Mouse (Mus musculus) heart, adult 18-20 months (tissue): ENCODE measurements around the gene Fnbp1. TPM values are rescaled to one million over a fixed set of nuclear protein-coding genes. Genes with fewer than 3 reads are reported as not detected.

ENCODE experiments used
- DNase-seq, 2 experiments: peaks; one replicate each; pipeline ENCODE4 v3.0.0; 2021 to 2022; ENCODE audit warnings: mixed read lengths in 1 of 2
- total RNA-seq, 2 experiments: library from RNA; stranded (reverse); gene quantifications; 2 replicates each; pipeline ENCODE4 v1.2.3; 2021

The Fnbp1 gene
- total RNA-seq, 2 experiments from 2014 or later: 52.3 to 62.0 TPM

GRCm38 (mm10) chr2:31151892-31152812, 10.3 kb upstream of the Fnbp1 start, which contains the start of gene Gpr107:
Gpr107 (plus strand) TSS chr2:31152316.
- DNase-seq: peak; percentile 90 to 91

GRCm38 (mm10) chr2:31150762-31151161, 9.0 kb upstream of the Fnbp1 start:
- no peak for DNase-seq

GRCm38 (mm10) chr2:31147054-31147453, 5.2 kb upstream of the Fnbp1 start:
- no peak for DNase-seq

GRCm38 (mm10) chr2:31144901-31145300, 3.1 kb upstream of the Fnbp1 start:
- no peak for DNase-seq

- DNase-seq: no peak
These were observed 2.2 kb upstream of the Fnbp1 start for GRCm38 (mm10) chr2:31143768-31144695.

DNA sequence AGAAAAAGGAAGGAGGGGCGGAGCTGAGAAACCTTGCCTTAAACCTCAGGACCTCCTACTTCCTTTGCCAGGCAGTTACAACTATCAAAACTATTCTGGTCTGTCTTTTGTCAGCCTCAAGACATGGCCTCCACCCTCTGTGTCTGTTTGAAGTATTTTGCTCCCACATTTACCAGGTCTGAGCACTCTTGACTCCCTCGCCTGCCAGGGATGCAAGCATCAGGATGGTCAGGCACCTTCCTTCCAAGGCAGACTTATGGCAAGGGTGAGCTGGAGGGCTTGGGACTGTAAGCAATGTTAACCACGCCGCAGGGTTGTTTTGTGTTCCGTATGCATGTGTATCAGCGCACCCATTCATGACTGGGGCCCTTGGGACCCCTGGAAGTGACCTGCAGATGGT, 1.5 kb upstream of the Fnbp1 start:
- DNase-seq: no peak

DNA sequence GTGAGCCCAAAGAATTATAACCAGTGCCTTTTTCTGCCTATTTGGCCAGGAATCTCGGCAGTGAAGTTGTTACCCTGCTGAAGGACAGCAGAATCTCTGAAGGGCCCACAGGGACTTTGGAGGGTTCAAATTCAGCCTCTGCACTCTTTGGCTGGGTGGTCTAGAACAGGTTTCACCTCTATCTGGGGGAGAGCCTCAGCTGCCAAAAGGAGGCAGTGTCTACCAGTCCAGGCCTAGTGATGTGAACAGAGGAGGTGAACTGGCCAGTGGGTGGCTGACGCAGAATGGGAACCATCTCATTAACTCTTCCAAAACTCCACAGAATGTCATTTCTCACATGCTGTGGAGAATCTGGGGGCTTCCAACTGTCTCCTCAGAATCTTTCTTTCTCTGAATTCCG, 697 bp upstream of the Fnbp1 start:
- peak in 1 of 2 experiments; percentile 48 for DNase-seq

GRCm38 (mm10) chr2:31141074-31141866, 538 bp downstream of the Fnbp1 start:
- DNase-seq: peak; percentile 47 to 70

DNA sequence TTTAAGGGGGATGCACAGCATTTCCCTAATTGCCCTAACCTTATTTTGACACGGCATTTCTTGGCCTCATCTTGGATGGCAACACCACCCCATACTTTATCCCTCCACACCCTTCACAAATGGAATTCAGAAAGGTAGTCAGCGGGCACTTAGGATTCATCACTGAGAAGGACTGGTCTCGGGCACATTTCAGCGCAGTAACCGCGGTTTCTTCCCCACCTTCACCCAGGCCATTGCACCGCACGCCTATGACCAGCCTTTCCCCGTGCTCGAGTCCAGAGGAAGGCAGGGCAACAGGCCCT, 1.1 kb downstream of the Fnbp1 start:
- no peak for DNase-seq

GRCm38 (mm10) chr2:31139991-31140771, 1.6 kb downstream of the Fnbp1 start:
- no peak for DNase-seq

- DNase-seq: no peak
These were observed 2.6 kb downstream of the Fnbp1 start for GRCm38 (mm10) chr2:31139174-31139632.

- DNase-seq: no peak
These were observed 4.7 kb downstream of the Fnbp1 start for GRCm38 (mm10) chr2:31137018-31137590.

DNA sequence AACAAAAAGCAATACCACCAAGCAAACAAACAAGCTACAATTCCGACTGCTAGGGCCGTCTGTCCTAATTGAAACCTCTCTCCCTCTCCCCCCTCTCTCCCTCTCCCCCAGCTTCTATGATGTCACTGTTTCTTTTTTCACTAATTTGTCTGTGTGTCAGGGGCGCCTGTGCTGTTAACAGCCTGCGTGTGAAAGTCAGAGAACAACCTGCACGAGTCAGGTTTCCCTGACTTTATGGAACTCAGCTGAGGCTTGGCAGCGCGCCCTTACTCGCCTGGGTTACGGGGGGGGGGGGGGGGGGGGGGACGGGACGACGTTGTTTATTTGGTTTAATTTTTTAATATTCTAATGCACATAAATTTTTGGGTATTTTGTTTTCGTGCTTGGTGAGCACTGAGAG, 5.5 kb downstream of the Fnbp1 start:
- no peak for DNase-seq

DNA sequence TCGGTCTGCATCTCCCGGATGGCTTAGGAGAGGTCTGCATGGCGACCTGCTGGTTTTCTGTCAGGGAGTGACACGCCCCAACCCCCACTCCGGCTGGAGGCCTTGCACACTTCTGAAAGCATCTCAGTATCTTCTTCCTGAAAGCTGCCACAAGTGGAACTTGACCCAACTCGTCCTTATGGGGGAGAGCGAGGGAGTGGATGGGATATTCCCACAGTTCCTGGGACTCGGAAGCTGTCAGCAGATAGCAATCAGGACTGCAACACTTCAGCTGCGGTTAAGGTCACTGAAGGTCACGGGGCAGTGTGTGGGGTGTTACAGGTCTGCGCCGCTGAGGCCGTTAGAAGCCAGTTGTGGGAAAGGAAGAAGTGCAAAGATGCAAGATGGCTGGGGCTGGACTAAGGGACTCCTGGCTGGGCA, 6.3 kb downstream of the Fnbp1 start:
- DNase-seq: no peak

- no peak for DNase-seq
These were observed 7.8 kb downstream of the Fnbp1 start for GRCm38 (mm10) chr2:31133981-31134380.

- DNase-seq: peak in 1 of 2 experiments; percentile 48
These were observed 9.1 kb downstream of the Fnbp1 start for GRCm38 (mm10) chr2:31132682-31133081.

- DNase-seq: no peak
These were observed 11.0 kb downstream of the Fnbp1 start for GRCm38 (mm10) chr2:31130815-31131299.

DNA sequence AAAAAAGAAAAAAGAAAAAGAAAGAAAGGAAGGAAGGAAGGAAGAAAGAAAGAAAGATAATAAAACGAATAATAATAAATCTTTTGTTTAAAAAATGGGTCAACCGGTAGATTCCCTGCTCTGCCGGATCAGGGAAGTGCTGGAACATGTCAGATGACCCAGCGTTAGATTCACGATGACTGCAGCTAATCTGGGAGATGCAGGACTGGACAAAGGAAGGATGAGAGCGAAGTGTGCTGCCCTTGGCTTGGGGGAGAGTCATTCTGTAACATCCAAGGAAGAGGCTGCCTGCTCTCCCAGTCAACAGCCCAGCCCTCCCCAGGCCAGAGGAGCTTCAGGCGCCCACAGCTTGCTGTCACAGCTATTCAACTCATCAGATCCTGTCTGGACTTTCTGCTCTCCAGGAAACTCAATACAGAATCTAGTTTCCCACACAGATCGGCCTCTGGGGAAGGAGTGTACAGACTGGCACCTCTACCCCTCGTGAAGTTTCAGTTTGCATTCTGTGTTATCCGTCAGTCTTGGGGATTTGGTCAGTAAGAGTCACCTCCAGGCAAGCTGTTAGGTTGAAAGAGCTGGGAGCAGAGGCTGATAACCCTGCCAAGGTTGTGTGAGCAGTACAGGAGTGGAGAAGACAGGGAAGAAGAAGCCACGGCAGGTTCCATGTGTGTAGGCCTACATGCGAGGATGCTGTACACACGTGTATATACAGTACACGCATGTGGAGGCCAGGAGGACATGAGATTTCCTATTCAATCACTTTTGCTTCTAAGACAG, 11.9 kb downstream of the Fnbp1 start:
- DNase-seq: no peak

DNA sequence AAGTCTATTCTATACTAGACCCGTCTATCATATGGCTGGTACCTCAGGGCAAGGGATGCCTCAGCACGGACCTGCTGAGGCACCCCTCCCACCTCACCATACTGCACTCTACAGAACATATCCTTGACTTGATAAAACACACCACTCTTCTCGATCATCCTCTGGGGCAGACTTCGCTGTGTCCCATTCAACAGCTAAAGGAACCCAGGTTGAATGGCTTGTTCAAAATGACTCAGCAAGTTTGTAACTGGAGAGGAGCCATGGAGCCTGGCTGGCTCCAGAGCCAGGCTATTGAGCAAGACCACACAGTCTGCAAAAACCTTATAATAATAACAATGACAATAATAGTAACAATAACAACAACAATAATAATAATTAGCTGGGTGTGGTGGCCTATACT, 13.9 kb downstream of the Fnbp1 start:
- peak; percentile 81 to 83 for DNase-seq

- peak in 1 of 2 experiments; percentile 59 for DNase-seq
These were observed 14.6 kb downstream of the Fnbp1 start for GRCm38 (mm10) chr2:31127219-31127618.
